Mouse (Mus musculus) erythroblast, embryonic 14.5 days (primary cell): ENCODE results near the gene Ass1. TPM values are rescaled to one million over a fixed set of nuclear protein-coding genes. Genes with fewer than 3 reads are reported as not detected.

Experiments
- H3K27me3 ChIP-seq: 2 replicates; pipeline ENCODE4 v1.6.1; 2012; ENCODE audit warnings: inconsistent platforms; ENCODE audit not compliant: control insufficient read depth
- H3K36me3 ChIP-seq: 2 replicates; pipeline ENCODE4 v1.6.1; 2012; ENCODE audit warnings: mild to moderate bottlenecking, inconsistent platforms; ENCODE audit not compliant: control insufficient read depth
- H3K4me1 ChIP-seq: 2 replicates; pipeline ENCODE4 v1.6.1; 2012; ENCODE audit warnings: inconsistent platforms; ENCODE audit not compliant: control insufficient read depth
- H3K4me3 ChIP-seq: replicated peaks from 2 replicates; pipeline ENCODE3; 2012; ENCODE audit warnings: moderate library complexity, mild to moderate bottlenecking, inconsistent platforms
- H3K9me3 ChIP-seq: 2 replicates; pipeline ENCODE4 v1.6.1; 2012; ENCODE audit warnings: low read length, inconsistent platforms, mixed read lengths; ENCODE audit not compliant: control insufficient read depth
- GATA1 ChIP-seq: IDR thresholded peaks from 2 replicates; pipeline ENCODE4 v1.6.1; 2012; ENCODE audit warnings: low read length, inconsistent platforms, mixed read lengths
- TAL1 ChIP-seq: IDR thresholded peaks from 3 replicates; pipeline ENCODE4 v1.6.1; 2012; ENCODE audit warnings: low read length, inconsistent platforms, mixed read lengths
- polyA plus RNA-seq: library from polyadenylated mRNA; stranded (reverse); fragments of >175 nt; gene quantifications from 2 replicates; pipeline ENCODE4 v1.2.3, GENCODE M21; 2012

Gene Ass1
- polyA plus RNA-seq, 1 experiment: 0.04 TPM

- Histone ChIP-seq H3K27me3 (no peaks in the 10 kb centered on the region), H3K36me3 (peaks cover 15% of the 10 kb centered on the region; the same call in 1 of the 2 replicates), H3K4me3 (no peak overlapping the region), H3K9me3 (no peaks in the 10 kb centered on the region), H3K4me1 (no peaks in the 10 kb centered on the region)
- no peak for TF ChIP-seq TAL1
- no peak for TF ChIP-seq GATA1
These were observed 31.6 kb downstream of the Ass1 start for GRCm38 (mm10) chr2:31501448-31502130.

- peaks cover 13% of the 10 kb centered on the region; the same call in 1 of the 2 replicates for H3K36me3 ChIP-seq
- no peak overlapping the region for H3K4me3 ChIP-seq
- H3K4me1 ChIP-seq: no peaks in the 10 kb centered on the region
- TF ChIP-seq TAL1: no peak
- no peak for TF ChIP-seq GATA1
- no peaks in the 10 kb centered on the region for H3K9me3 ChIP-seq
- no peaks in the 10 kb centered on the region for H3K27me3 ChIP-seq
These were observed 32.9 kb downstream of the Ass1 start for GRCm38 (mm10) chr2:31502616-31503522.

GRCm38 (mm10) chr2:31505472-31505871, 35.5 kb downstream of the Ass1 start:
- H3K36me3 ChIP-seq: peaks cover 15% of the 10 kb centered on the region; the same call in 1 of the 2 replicates
- TF ChIP-seq TAL1 (no peak), GATA1 (no peak)
- H3K4me1 ChIP-seq: no peaks in the 10 kb centered on the region
- no peaks in the 10 kb centered on the region for H3K27me3 ChIP-seq
- no peak overlapping the region for H3K4me3 ChIP-seq
- H3K9me3 ChIP-seq: no peaks in the 10 kb centered on the region

- H3K9me3 ChIP-seq: no peaks in the 10 kb centered on the region
- no peak for TF ChIP-seq TAL1
- TF ChIP-seq GATA1: no peak
- H3K27me3 ChIP-seq: no peaks in the 10 kb centered on the region
- H3K4me3 ChIP-seq: no peak overlapping the region
- H3K4me1 ChIP-seq: no peaks in the 10 kb centered on the region
- peaks cover 21% of the 10 kb centered on the region; the same call in 1 of the 2 replicates for H3K36me3 ChIP-seq
These were observed 38.8 kb downstream of the Ass1 start for GRCm38 (mm10) chr2:31508851-31509250.

- Histone ChIP-seq H3K4me1 (no peaks in the 10 kb centered on the region), H3K36me3 (peaks cover 39% of the 10 kb centered on the region; the same call in 1 of the 2 replicates), H3K4me3 (no peak overlapping the region), H3K9me3 (peaks cover 9% of the 10 kb centered on the region), H3K27me3 (no peaks in the 10 kb centered on the region)
- TF ChIP-seq GATA1: no peak
- no peak for TF ChIP-seq TAL1
These were observed 41.3 kb downstream of the Ass1 start for GRCm38 (mm10) chr2:31511316-31511715.

- Histone ChIP-seq H3K4me3 (no peak overlapping the region), H3K36me3 (peaks cover 38% of the 10 kb centered on the region; the same call in 1 of the 2 replicates), H3K4me1 (no peaks in the 10 kb centered on the region), H3K9me3 (peaks cover 9% of the 10 kb centered on the region), H3K27me3 (no peaks in the 10 kb centered on the region)
- no peak for TF ChIP-seq GATA1
- TF ChIP-seq TAL1: no peak
These were observed 46.5 kb downstream of the Ass1 start for GRCm38 (mm10) chr2:31516557-31516956.

GRCm38 (mm10) chr2:31521800-31522335, 51.9 kb downstream of the Ass1 start:
- Histone ChIP-seq H3K36me3 (peaks cover 4% of the 10 kb centered on the region; the same call in 1 of the 2 replicates), H3K4me3 (no peak overlapping the region), H3K9me3 (no peaks in the 10 kb centered on the region), H3K27me3 (no peaks in the 10 kb centered on the region; the same call in 1 of the 2 replicates), H3K4me1 (no peaks in the 10 kb centered on the region)
- TF ChIP-seq GATA1 (no peak), TAL1 (no peak)

- no peaks in the 10 kb centered on the region for H3K36me3 ChIP-seq
- TF ChIP-seq GATA1 (no peak), TAL1 (no peak)
- no peaks in the 10 kb centered on the region; the same call in 1 of the 2 replicates for H3K27me3 ChIP-seq
These were observed 54.6 kb downstream of the Ass1 start for GRCm38 (mm10) chr2:31524641-31525040.

GRCm38 (mm10) chr2:31525778-31526177, 55.8 kb downstream of the Ass1 start:
- no peaks in the 10 kb centered on the region for H3K4me1 ChIP-seq
- TF ChIP-seq GATA1 (no peak), TAL1 (no peak)
- no peak overlapping the region for H3K4me3 ChIP-seq
- no peaks in the 10 kb centered on the region; the same call in 1 of the 2 replicates for H3K27me3 ChIP-seq
- H3K36me3 ChIP-seq: no peaks in the 10 kb centered on the region
- no peaks in the 10 kb centered on the region for H3K9me3 ChIP-seq

More at GRCm38 (mm10) chr2:31524641-31525040, 54.6 kb downstream of the Ass1 start:
- no peaks in the 10 kb centered on the region for H3K4me1 ChIP-seq
- no peak overlapping the region for H3K4me3 ChIP-seq
- no peaks in the 10 kb centered on the region for H3K9me3 ChIP-seq
